ENCODE assay signal across 20 mouse cellular contexts in the genomic region with DNA sequence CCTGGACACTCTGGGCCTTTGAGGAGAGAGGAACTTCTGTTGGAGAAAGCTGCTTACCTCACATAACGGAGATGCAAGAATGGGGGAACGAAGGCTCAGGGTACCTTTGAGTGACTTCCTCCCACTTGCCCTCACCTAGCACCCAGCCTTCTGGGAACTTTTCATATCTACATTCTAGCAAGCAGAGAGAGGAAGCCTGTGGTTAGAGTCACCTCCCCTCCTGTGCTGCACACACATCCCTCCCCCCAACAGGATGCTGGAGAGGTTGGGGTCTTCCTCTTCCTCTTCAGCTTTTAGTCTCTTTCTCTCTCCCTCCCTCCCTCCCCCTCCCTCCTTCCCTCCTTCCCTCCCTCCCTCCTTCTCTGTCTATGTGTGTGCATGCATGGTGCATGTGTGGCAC. TPM values are rescaled to one million over a fixed set of nuclear protein-coding genes. Genes with fewer than 3 reads are reported as not detected.
DNase-seq lines count a peak whose midpoint lies in the region; ATAC-seq and TF ChIP-seq lines count a peak whose summit lies in the region.
"Had no signal": no experiment of that assay in that cellular context is flagged by ENCODE, and none has a peak within 500 bp of the region (broad histone marks: within the 10 kb centered on the region; RNA-seq: fewer than 3 reads in every experiment).

A gene (minus strand): TSS at position 134 of the 400 bp plus-strand sequence.

- no peak for TF ChIP-seq POLR2A in small intestine, adult 2 months (IDR thresholded peaks at IDR 0.05; ENCODE audit: low read depth, low read length)
- no peak for TF ChIP-seq POLR2A in kidney, adult 2 months (IDR thresholded peaks at IDR 0.05; ENCODE audit: low read depth, low read length)

- no peak within 1 kb of the TSS for H3K9ac ChIP-seq in midbrain, embryonic 14.5 days (replicated peaks; ENCODE audit: low read length)
- H3K9ac ChIP-seq: hindbrain, embryonic 14.5 days; kidney, embryonic 15.5 days; limb, embryonic 12.5 days; stomach, embryonic 15.5 days had no signal

- H3K9me3 ChIP-seq in midbrain, embryonic 14.5 days (ENCODE audit: control insufficient read depth, low read length): no peaks in the 10 kb centered on the region
- H3K9me3 ChIP-seq: kidney, embryonic 15.5 days; limb, embryonic 12.5 days; stomach, embryonic 15.5 days had no signal

- WGBS in small intestine, adult 2 months: 66% methylated on average over 2 of the region's 2 CpGs
- WGBS in midbrain, embryonic 14.5 days: 92% methylated on average over 2 of the region's 2 CpGs
- 66% methylated on average over 2 of the region's 2 CpGs for WGBS in kidney, adult 2 months

- ATAC-seq in granulocyte monocyte progenitor cell, adult 5-6 weeks (replicated peaks; ENCODE audit: poor library complexity, severe bottlenecking): peak; percentile 87
- no peak for ATAC-seq in midbrain, embryonic 14.5 days (ENCODE audit: low FRiP score, low TSS enrichment)

- no peaks in the 10 kb centered on the region; the same call in 1 of the 2 replicates for H3K27me3 ChIP-seq in small intestine, adult 2 months (ENCODE audit: control insufficient read depth, insufficient read depth, low read length)
- H3K27me3 ChIP-seq in midbrain, embryonic 14.5 days (ENCODE audit: control insufficient read depth, insufficient read depth, low read length): no peaks in the 10 kb centered on the region
- no peaks in the 10 kb centered on the region for H3K27me3 ChIP-seq in kidney, adult 2 months (replicated peaks; ENCODE audit: control insufficient read depth, insufficient read depth, low read length)
- H3K27me3 ChIP-seq: stomach, embryonic 15.5 days had no signal

- H3K4me2 ChIP-seq in midbrain, embryonic 14.5 days (ENCODE audit: low read length): no peak within 1 kb of the TSS
- H3K4me2 ChIP-seq: heart, embryonic 11.5 days; hindbrain, embryonic 14.5 days; kidney, embryonic 15.5 days; limb, embryonic 12.5 days; stomach, embryonic 15.5 days had no signal

- H3K36me3 ChIP-seq in small intestine, adult 2 months (ENCODE audit: control insufficient read depth, insufficient read depth, low read length): no peaks in the 10 kb centered on the region
- H3K36me3 ChIP-seq in midbrain, embryonic 14.5 days (ENCODE audit: control insufficient read depth, insufficient read depth, low read length): no peaks in the 10 kb centered on the region
- H3K36me3 ChIP-seq in kidney, adult 2 months (ENCODE audit: control insufficient read depth, insufficient read depth, low read length): no peaks in the 10 kb centered on the region
- H3K36me3 ChIP-seq: kidney, embryonic 15.5 days; limb, embryonic 12.5 days; stomach, embryonic 15.5 days had no signal

- TF ChIP-seq CTCF in small intestine, adult 2 months (IDR thresholded peaks at IDR 0.05; ENCODE audit: extremely low read depth, insufficient read length, insufficient replicate concordance, low read depth, low read length): no peak
- TF ChIP-seq CTCF in kidney, adult 2 months (conservative IDR thresholded peaks at IDR 0.05; ENCODE audit: insufficient read depth, insufficient read length, low read depth, low read length): no peak

- H3K4me1 ChIP-seq in small intestine, adult 2 months (ENCODE audit: control insufficient read depth, insufficient read depth, insufficient read length, low read length): peaks cover 7% of the 10 kb centered on the region; the same call in 1 of the 2 replicates
- H3K4me1 ChIP-seq in midbrain, embryonic 14.5 days (ENCODE audit: control insufficient read depth, insufficient read depth, low read length): no peaks in the 10 kb centered on the region
- no peaks in the 10 kb centered on the region for H3K4me1 ChIP-seq in kidney, adult 2 months (ENCODE audit: control insufficient read depth, insufficient read depth, low read length)
- H3K4me1 ChIP-seq: kidney, embryonic 15.5 days; limb, embryonic 12.5 days; stomach, embryonic 15.5 days had no signal

- peak; percentile 89 for DNase-seq in heart, adult 11 months
- DNase-seq in heart, postnatal 36 days: no peak
- peak; percentile 30 to 41 for DNase-seq in B cell, adult 2 months
- DNase-seq in midbrain, embryonic 14.5 days: no peak
- no peak for DNase-seq in kidney, adult 2 months
- DNase-seq in urinary bladder, adult 2 months (ENCODE audit: low spot score): no peak
- DNase-seq: cerebellum, adult 18-20 months; embryo, embryonic 11 days; lung, postnatal 14 days; retina, postnatal 1 day had no signal

- peak within 1 kb of the TSS; percentile 43 for H3K27ac ChIP-seq in small intestine, adult 2 months (ENCODE audit: insufficient read depth, low read depth, low read length)
- H3K27ac ChIP-seq in midbrain, embryonic 14.5 days (replicated peaks; ENCODE audit: low read depth, low read length): no peak within 1 kb of the TSS
- no peak within 1 kb of the TSS for H3K27ac ChIP-seq in kidney, adult 2 months (ENCODE audit: insufficient read depth, low read depth, low read length)
- H3K27ac ChIP-seq: hindbrain, embryonic 14.5 days; kidney, embryonic 15.5 days; limb, embryonic 12.5 days; stomach, embryonic 15.5 days had no signal

- peak within 1 kb of the TSS; percentile 12; the same call in 1 of the 2 replicates for H3K4me3 ChIP-seq in small intestine, adult 2 months (ENCODE audit: low read depth, low read length)
- no peak within 1 kb of the TSS for H3K4me3 ChIP-seq in midbrain, embryonic 14.5 days (replicated peaks; ENCODE audit: low read depth, low read length)
- no peak within 1 kb of the TSS for H3K4me3 ChIP-seq in kidney, adult 2 months (ENCODE audit: insufficient read depth, low read depth, low read length)
- H3K4me3 ChIP-seq: kidney, embryonic 15.5 days; limb, embryonic 12.5 days; stomach, embryonic 15.5 days had no signal

- intact Hi-C loops in heart, postnatal 36 days (cut with DNase I): no loop called here

RNA-seq across cellular contexts. Expression of the gene that starts here (rescaled TPM):
- not detected for total RNA-seq in heart, postnatal 36 days (2021)
- total RNA-seq in granulocyte monocyte progenitor cell, adult 5-6 weeks (2014; fragmentation: Nextera tagmentation): 0.80 and 1.1 TPM in 2 replicates
- total RNA-seq in granulocyte monocyte progenitor cell, adult 5-6 weeks (2017): 2.1 TPM in 1 of 2 replicates, not detected in the other
- polyA plus RNA-seq in small intestine, adult 2 months (2012; rRNA removed): 4.7 and 8.0 TPM in 2 replicates
- not detected in 2 replicates for polyA plus RNA-seq in midbrain, embryonic 14.5 days (2014; fragmentation: Nextera tagmentation; extraction: Ambion mirVana)
- polyA plus RNA-seq in kidney, adult 2 months (2012; rRNA removed): 0.64 and 3.5 TPM in 2 replicates
- 0.50 and 0.68 TPM in 2 replicates for polyA plus RNA-seq in urinary bladder, adult 2 months (2012; rRNA removed)
- total RNA-seq: gastrocnemius, adult 18-20 months; layer of hippocampus, postnatal 25 days had no signal
- polyA plus RNA-seq: C2C12; hindbrain, embryonic 14.5 days; kidney, embryonic 15.5 days; limb, embryonic 12.5 days had no signal

Comparison
In these comparisons a context has a peak if more than half of its experiments do, and no peak if none do; other contexts are left out.
1. DNase-seq: peak in heart, adult 11 months (single experiment) and B cell, adult 2 months (2 of 2); none in heart, postnatal 36 days (0 of 2), midbrain, embryonic 14.5 days (single experiment), kidney, adult 2 months (single experiment) and urinary bladder, adult 2 months (single experiment).